Mouse (Mus musculus): ENCODE results near the gene Als2cl. TPM values are rescaled to one million over a fixed set of nuclear protein-coding genes. Genes with fewer than 3 reads are reported as not detected.

Als2cl gene
- 8.0 and 16.8 TPM in 2 replicates for total RNA-seq (2014; rRNA removed)
- 29.1 and 45.5 TPM in 2 replicates for polyA plus RNA-seq (2012; rRNA removed)

DNA sequence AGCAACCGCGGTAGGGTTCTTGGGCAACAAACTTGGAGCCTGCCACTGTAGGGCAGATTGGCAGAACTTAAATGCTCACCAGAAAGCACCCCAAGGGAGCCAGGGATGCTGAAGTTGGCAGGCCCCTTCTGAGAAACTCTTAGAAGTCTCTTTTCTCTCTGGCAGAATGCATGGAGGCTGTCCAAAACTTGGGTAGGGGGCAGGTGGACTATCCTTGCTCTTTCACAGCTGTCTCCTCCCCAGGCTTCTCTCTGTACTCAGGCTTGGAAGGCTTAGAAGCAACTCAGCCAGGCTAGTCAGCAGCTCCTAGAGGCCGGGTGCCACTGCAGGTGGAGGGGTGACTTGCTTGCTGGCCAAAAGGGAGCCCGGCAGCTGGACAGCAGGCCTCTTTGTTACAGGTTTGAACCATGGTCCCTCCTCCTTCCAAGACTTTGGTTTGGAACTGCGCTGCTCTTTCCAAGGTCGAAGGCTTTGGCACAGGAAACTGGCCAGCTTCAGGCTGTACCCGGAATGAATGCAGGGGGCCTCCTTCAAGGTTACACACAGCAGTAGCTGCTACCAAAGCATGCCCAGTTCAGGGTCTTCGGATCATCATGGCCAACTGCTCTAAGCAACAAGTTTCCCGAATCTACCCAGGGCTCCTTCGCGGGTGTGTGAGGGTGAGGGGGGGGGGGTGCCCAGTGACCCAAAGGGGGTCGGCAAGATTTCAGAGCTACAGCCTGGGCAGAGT is at the start of gene Als2cl:
Gene Als2cl (plus strand): TSS at position 680 of the 730 bp plus-strand sequence.
- Histone ChIP-seq H3K4me1 (ENCODE audit: control insufficient read depth, insufficient read depth, low read length) (peaks cover 33% of the 10 kb centered on the region), H3K79me2 (ENCODE audit: control insufficient read depth, insufficient read depth, low read length) (peaks cover 13% of the 10 kb centered on the region; the same call in 1 of the 2 replicates), H3K27ac (replicated peaks; ENCODE audit: insufficient read depth, low read depth, low read length) (peak within 1 kb of the TSS; percentile 95), H3K9ac (ENCODE audit: low read depth, low read length) (peak within 1 kb of the TSS; percentile 91), H3K36me3 (ENCODE audit: control insufficient read depth, insufficient read depth, low read length) (peaks cover under 1% of the 10 kb centered on the region; the same call in 1 of the 2 replicates), H3K4me3 (ENCODE audit: insufficient read depth, low read depth, low read length) (peak within 1 kb of the TSS; percentile 65), H3K27me3 (ENCODE audit: control insufficient read depth, insufficient read depth, low read length) (no peaks in the 10 kb centered on the region)
- TF ChIP-seq POLR2A (IDR thresholded peaks at IDR 0.05; ENCODE audit: extremely low read depth, insufficient read depth, low read length): no peak
- TF ChIP-seq CTCF (IDR thresholded peaks at IDR 0.05; ENCODE audit: low read depth, low read length): no peak
- 7% methylated on average over 12 of the region's 12 CpGs for whole genome bisulfite sequencing
- peak; percentile 68 for DNase-seq (ENCODE audit: extremely low read depth, low read depth, low spot score)

DNA sequence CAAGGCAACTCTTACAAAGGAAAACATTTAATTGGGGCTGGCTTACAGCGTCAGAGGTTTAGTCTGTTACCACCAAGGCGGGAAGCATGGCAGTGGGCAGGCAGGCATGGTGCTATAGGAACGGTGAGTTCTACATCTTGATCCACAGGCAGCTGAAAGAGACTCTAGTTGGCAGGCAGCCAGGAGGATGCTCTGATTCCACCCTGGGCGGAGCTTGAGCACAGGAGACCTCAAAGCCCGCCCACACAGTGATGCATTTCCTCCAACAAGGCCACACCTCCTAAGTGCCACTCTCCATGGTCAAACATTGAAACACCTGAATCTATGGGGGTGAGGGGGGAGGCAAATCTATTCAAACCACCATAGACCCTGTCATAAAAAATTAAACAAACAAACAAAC is 46.6 kb upstream of the Als2cl start:
- Histone ChIP-seq H3K27me3 (ENCODE audit: control insufficient read depth, insufficient read depth, low read length) (no peaks in the 10 kb centered on the region), H3K9ac (ENCODE audit: low read depth, low read length) (no peak overlapping the region), H3K4me1 (ENCODE audit: control insufficient read depth, insufficient read depth, low read length) (no peaks in the 10 kb centered on the region), H3K4me3 (ENCODE audit: insufficient read depth, low read depth, low read length) (no peak overlapping the region), H3K36me3 (ENCODE audit: control insufficient read depth, insufficient read depth, low read length) (no peaks in the 10 kb centered on the region), H3K27ac (replicated peaks; ENCODE audit: insufficient read depth, low read depth, low read length) (no peak overlapping the region), H3K79me2 (ENCODE audit: control insufficient read depth, insufficient read depth, low read length) (no peaks in the 10 kb centered on the region)
- WGBS: 82% methylated on average over 5 of the region's 5 CpGs
- no peak for DNase-seq (ENCODE audit: extremely low read depth, low read depth, low spot score)
- no peak for TF ChIP-seq POLR2A (IDR thresholded peaks at IDR 0.05; ENCODE audit: extremely low read depth, insufficient read depth, low read length)

GRCm38 (mm10) chr9:110834411-110834810 is 45.3 kb upstream of the Als2cl start, which contains the start of gene Prss45:
TSS of gene Prss45 (plus strand) at chr9:110834588.
- Histone ChIP-seq H3K27ac (replicated peaks; ENCODE audit: insufficient read depth, low read depth, low read length) (no peak within 1 kb of the TSS), H3K79me2 (ENCODE audit: control insufficient read depth, insufficient read depth, low read length) (no peaks in the 10 kb centered on the region), H3K4me1 (ENCODE audit: control insufficient read depth, insufficient read depth, low read length) (no peaks in the 10 kb centered on the region), H3K36me3 (ENCODE audit: control insufficient read depth, insufficient read depth, low read length) (no peaks in the 10 kb centered on the region), H3K4me3 (ENCODE audit: insufficient read depth, low read depth, low read length) (no peak within 1 kb of the TSS), H3K9ac (ENCODE audit: low read depth, low read length) (no peak within 1 kb of the TSS), H3K27me3 (ENCODE audit: control insufficient read depth, insufficient read depth, low read length) (no peaks in the 10 kb centered on the region)
- TF ChIP-seq POLR2A (IDR thresholded peaks at IDR 0.05; ENCODE audit: extremely low read depth, insufficient read depth, low read length) (no peak), CTCF (IDR thresholded peaks at IDR 0.05; ENCODE audit: low read depth, low read length) (no peak)
- WGBS: 83% methylated on average over 19 of the region's 19 CpGs
- DNase-seq (ENCODE audit: extremely low read depth, low read depth, low spot score): no peak

DNA sequence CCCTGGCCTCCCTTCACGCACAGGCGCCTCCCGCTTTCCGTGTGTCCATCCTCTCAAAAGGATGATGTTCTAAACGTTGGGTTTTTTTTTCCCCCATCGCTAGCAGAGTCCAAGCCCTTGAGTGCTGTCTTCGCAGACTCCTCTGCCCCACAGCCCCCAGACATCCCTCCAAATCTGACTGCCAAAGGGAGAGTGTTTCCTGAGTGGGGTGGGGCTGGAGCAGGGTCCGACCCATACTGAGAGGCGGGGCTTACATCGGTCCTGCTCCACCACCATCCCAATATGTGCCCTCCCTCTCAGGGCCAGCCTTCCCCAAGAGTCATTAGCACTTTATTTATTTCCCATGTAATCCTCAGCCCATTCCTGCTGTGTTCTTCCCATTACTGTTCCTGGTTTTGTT is 44.7 kb upstream of the Als2cl start:
- DNase-seq (ENCODE audit: extremely low read depth, low read depth, low spot score): no peak
- no peaks in the 10 kb centered on the region for H3K4me1 ChIP-seq (ENCODE audit: control insufficient read depth, insufficient read depth, low read length)
- H3K79me2 ChIP-seq (ENCODE audit: control insufficient read depth, insufficient read depth, low read length): no peaks in the 10 kb centered on the region
- no peak for TF ChIP-seq POLR2A (IDR thresholded peaks at IDR 0.05; ENCODE audit: extremely low read depth, insufficient read depth, low read length)
- TF ChIP-seq CTCF (IDR thresholded peaks at IDR 0.05; ENCODE audit: low read depth, low read length): no peak
- H3K27me3 ChIP-seq (ENCODE audit: control insufficient read depth, insufficient read depth, low read length): no peaks in the 10 kb centered on the region
- H3K27ac ChIP-seq (replicated peaks; ENCODE audit: insufficient read depth, low read depth, low read length): no peak overlapping the region
- H3K4me3 ChIP-seq (ENCODE audit: insufficient read depth, low read depth, low read length): no peak overlapping the region
- H3K36me3 ChIP-seq (ENCODE audit: control insufficient read depth, insufficient read depth, low read length): no peaks in the 10 kb centered on the region
- WGBS: 49% methylated on average over 10 of the region's 10 CpGs
- no peak overlapping the region for H3K9ac ChIP-seq (ENCODE audit: low read depth, low read length)

- H3K4me1 ChIP-seq (ENCODE audit: control insufficient read depth, insufficient read depth, low read length): peaks cover under 1% of the 10 kb centered on the region; the same call in 1 of the 2 replicates
- WGBS: 88% methylated on average over 2 of the region's 2 CpGs
- no peak overlapping the region for H3K4me3 ChIP-seq (ENCODE audit: insufficient read depth, low read depth, low read length)
- H3K27ac ChIP-seq (replicated peaks; ENCODE audit: insufficient read depth, low read depth, low read length): no peak overlapping the region
- DNase-seq (ENCODE audit: extremely low read depth, low read depth, low spot score): no peak
- H3K9ac ChIP-seq (ENCODE audit: low read depth, low read length): no peak overlapping the region
- no peaks in the 10 kb centered on the region for H3K27me3 ChIP-seq (ENCODE audit: control insufficient read depth, insufficient read depth, low read length)
- TF ChIP-seq CTCF (IDR thresholded peaks at IDR 0.05; ENCODE audit: low read depth, low read length): no peak
- TF ChIP-seq POLR2A (IDR thresholded peaks at IDR 0.05; ENCODE audit: extremely low read depth, insufficient read depth, low read length): no peak
- no peaks in the 10 kb centered on the region for H3K36me3 ChIP-seq (ENCODE audit: control insufficient read depth, insufficient read depth, low read length)
- H3K79me2 ChIP-seq (ENCODE audit: control insufficient read depth, insufficient read depth, low read length): no peaks in the 10 kb centered on the region
Observed at GRCm38 (mm10) chr9:110836112-110836511, 43.6 kb upstream of the Als2cl start.

DNA sequence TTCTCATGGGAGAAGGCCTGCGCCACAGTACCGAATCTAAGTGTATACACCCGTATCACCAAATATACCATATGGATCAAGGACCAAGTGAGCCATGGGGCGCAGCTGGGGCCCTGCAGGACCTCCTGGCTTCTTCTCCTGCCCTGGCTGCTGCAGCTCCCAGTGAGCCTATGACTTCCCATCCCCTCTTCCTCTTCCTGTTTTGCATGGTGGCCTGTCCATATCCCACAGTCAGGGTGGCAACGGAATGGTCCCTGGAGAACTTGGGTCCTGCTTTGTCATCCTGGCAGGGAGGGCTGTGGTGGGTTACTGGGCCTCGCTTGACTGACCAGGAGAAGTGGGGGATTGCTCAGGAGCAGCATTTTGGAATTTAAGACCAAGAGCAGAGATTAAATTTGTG is 38.8 kb upstream of the Als2cl start:
- WGBS: 87% methylated on average over 6 of the region's 6 CpGs
- Histone ChIP-seq H3K4me3 (ENCODE audit: insufficient read depth, low read depth, low read length) (no peak overlapping the region), H3K79me2 (ENCODE audit: control insufficient read depth, insufficient read depth, low read length) (no peaks in the 10 kb centered on the region), H3K4me1 (ENCODE audit: control insufficient read depth, insufficient read depth, low read length) (peaks cover 4% of the 10 kb centered on the region), H3K27ac (replicated peaks; ENCODE audit: insufficient read depth, low read depth, low read length) (no peak overlapping the region), H3K36me3 (ENCODE audit: control insufficient read depth, insufficient read depth, low read length) (no peaks in the 10 kb centered on the region), H3K9ac (ENCODE audit: low read depth, low read length) (no peak overlapping the region), H3K27me3 (ENCODE audit: control insufficient read depth, insufficient read depth, low read length) (no peaks in the 10 kb centered on the region)
- TF ChIP-seq POLR2A (IDR thresholded peaks at IDR 0.05; ENCODE audit: extremely low read depth, insufficient read depth, low read length) (no peak), CTCF (IDR thresholded peaks at IDR 0.05; ENCODE audit: low read depth, low read length) (no peak)
- no peak for DNase-seq (ENCODE audit: extremely low read depth, low read depth, low spot score)
